Mouse (Mus musculus) layer of hippocampus, adult 18-20 months (tissue): Measurements from ENCODE around the gene Cc2d2b. TPM values are rescaled to one million over a fixed set of nuclear protein-coding genes. Genes with fewer than 3 reads are reported as not detected.

ENCODE experiments used
- DNase-seq, 2 experiments: peaks; one replicate each; pipeline ENCODE4 v3.0.0; 2022; ENCODE audit warnings: low spot score in 2 of 2
- total RNA-seq, 2 experiments: library from RNA; stranded (reverse); gene quantifications; 2 replicates each; pipeline ENCODE4 v1.2.3; 2021

The Cc2d2b gene
- total RNA-seq, 2 experiments from 2014 or later: 0.54 to 1.1 TPM

GRCm38 (mm10) chr19:40831416-40832201 lies 83.1 kb downstream of the Cc2d2b start:
- DNase-seq: no peak

GRCm38 (mm10) chr19:40832361-40832760 lies 83.8 kb downstream of the Cc2d2b start:
- no peak for DNase-seq

GRCm38 (mm10) chr19:40834436-40834835 lies 85.9 kb downstream of the Cc2d2b start:
- DNase-seq: no peak

- DNase-seq: no peak
Measured at GRCm38 (mm10) chr19:40838205-40838604, 89.7 kb downstream of the Cc2d2b start.

- DNase-seq: no peak
Measured at GRCm38 (mm10) chr19:40840303-40840702, 91.8 kb downstream of the Cc2d2b start.

GRCm38 (mm10) chr19:40841083-40841482 lies 92.5 kb downstream of the Cc2d2b start:
- no peak for DNase-seq

GRCm38 (mm10) chr19:40841593-40841992 lies 93.0 kb downstream of the Cc2d2b start:
- DNase-seq: no peak

- DNase-seq: no peak
Measured at GRCm38 (mm10) chr19:40844731-40845130, 96.2 kb downstream of the Cc2d2b start.

- no peak for DNase-seq
Measured at GRCm38 (mm10) chr19:40849391-40849790, 100.8 kb downstream of the Cc2d2b start.

- DNase-seq: no peak
Measured at GRCm38 (mm10) chr19:40859555-40859954, 111.0 kb downstream of the Cc2d2b start.

- no peak for DNase-seq
Measured at GRCm38 (mm10) chr19:40868284-40868683, 119.7 kb downstream of the Cc2d2b start.

- DNase-seq: no peak
Measured at GRCm38 (mm10) chr19:40869425-40870105, 121.0 kb downstream of the Cc2d2b start.

GRCm38 (mm10) chr19:40872955-40873665 lies 124.6 kb downstream of the Cc2d2b start:
- peak; percentile 81 to 90 for DNase-seq

Other genes starting within 250 kb of the Cc2d2b start
- gene Sorbs1, start 235.0 kb upstream of the Cc2d2b start, total RNA-seq: 100 to 1,000 TPM; 195 to 206 TPM
- 10 to 100 TPM; 19.6 to 22.3 TPM for gene Aldh18a1, start 160.3 kb upstream of the Cc2d2b start, total RNA-seq
- gene Tctn3, start 136.5 kb upstream of the Cc2d2b start, total RNA-seq: 10 to 100 TPM; 15.1 to 16.6 TPM
- 10 to 100 TPM; 14.2 to 14.6 TPM for gene Entpd1, start 136.4 kb upstream of the Cc2d2b start, total RNA-seq
- 1 to 10 TPM; 6.7 to 7.4 TPM for gene Ccnj, start 82.5 kb downstream of the Cc2d2b start, total RNA-seq
- 1 to 10 TPM; 5.4 to 7.6 TPM for gene Zfp518a, start 146.0 kb downstream of the Cc2d2b start, total RNA-seq
- gene Blnk, start 245.8 kb downstream of the Cc2d2b start, total RNA-seq: 1 to 10 TPM; 6.1 to 7.5 TPM